Mouse (Mus musculus): ENCODE results near the gene Gm10643. TPM values are rescaled to one million over a fixed set of nuclear protein-coding genes. Genes with fewer than 3 reads are reported as not detected.

The Gm10643 gene
- polyA plus RNA-seq, 1 experiment, result 2.1 TPM

- H3K27ac ChIP-seq (ENCODE audit: insufficient read depth, low read length), result no peak overlapping the region
- H3K4me1 ChIP-seq (ENCODE audit: control insufficient read depth, insufficient read depth, low read length), result no peaks in the 10 kb centered on the region; the same call in 1 of the 2 replicates
- no peak for DNase-seq
- 18% methylated on average over 10 of the region's 10 CpGs for WGBS
- no peak overlapping the region for H3K4me3 ChIP-seq (replicated peaks; ENCODE audit: insufficient read depth, low read depth, low read length)
- peaks cover 2% of the 10 kb centered on the region; the same call in 1 of the 2 replicates for H3K27me3 ChIP-seq (ENCODE audit: control insufficient read depth, insufficient read depth, low read length)
- TF ChIP-seq POLR2A (IDR thresholded peaks at IDR 0.05; ENCODE audit: borderline replicate concordance, insufficient read depth, low read length), result no peak
- TF ChIP-seq CTCF (IDR thresholded peaks at IDR 0.05; ENCODE audit: borderline replicate concordance, insufficient read depth, low read depth, low read length), result no peak
Observed at GRCm38 (mm10) chr8:84027449-84027848, 37.5 kb downstream of the Gm10643 start.

GRCm38 (mm10) chr8:84025863-84026262 is 39.1 kb downstream of the Gm10643 start:
- DNase-seq, result no peak
- whole genome bisulfite sequencing, result 2% methylated on average over 41 of the region's 41 CpGs

GRCm38 (mm10) chr8:84024171-84024570 is 40.8 kb downstream of the Gm10643 start:
- TF ChIP-seq CTCF (IDR thresholded peaks at IDR 0.05; ENCODE audit: borderline replicate concordance, insufficient read depth, low read depth, low read length) (peak; percentile 57), POLR2A (IDR thresholded peaks at IDR 0.05; ENCODE audit: borderline replicate concordance, insufficient read depth, low read length) (no peak)
- 15% methylated on average over 10 of the region's 10 CpGs for WGBS

More at GRCm38 (mm10) chr8:84025863-84026262, 39.1 kb downstream of the Gm10643 start:
- no peak for TF ChIP-seq CTCF (IDR thresholded peaks at IDR 0.05; ENCODE audit: borderline replicate concordance, insufficient read depth, low read depth, low read length)
- no peak for TF ChIP-seq POLR2A (IDR thresholded peaks at IDR 0.05; ENCODE audit: borderline replicate concordance, insufficient read depth, low read length)
- Histone ChIP-seq H3K27me3 (ENCODE audit: control insufficient read depth, insufficient read depth, low read length) (peaks cover 2% of the 10 kb centered on the region; the same call in 1 of the 2 replicates), H3K4me3 (replicated peaks; ENCODE audit: insufficient read depth, low read depth, low read length) (no peak overlapping the region), H3K27ac (ENCODE audit: insufficient read depth, low read length) (no peak overlapping the region), H3K4me1 (ENCODE audit: control insufficient read depth, insufficient read depth, low read length) (no peaks in the 10 kb centered on the region; the same call in 1 of the 2 replicates)

GRCm38 (mm10) chr8:84023631-84024030 is 41.3 kb downstream of the Gm10643 start:
- no peak for TF ChIP-seq CTCF (IDR thresholded peaks at IDR 0.05; ENCODE audit: borderline replicate concordance, insufficient read depth, low read depth, low read length)
- TF ChIP-seq POLR2A (IDR thresholded peaks at IDR 0.05; ENCODE audit: borderline replicate concordance, insufficient read depth, low read length), result no peak
- WGBS, result 84% methylated on average over 1 of the region's 1 CpGs
- peaks cover 2% of the 10 kb centered on the region; the same call in 1 of the 2 replicates for H3K27me3 ChIP-seq (ENCODE audit: control insufficient read depth, insufficient read depth, low read length)

More at GRCm38 (mm10) chr8:84024171-84024570, 40.8 kb downstream of the Gm10643 start:
- Histone ChIP-seq H3K4me3 (replicated peaks; ENCODE audit: insufficient read depth, low read depth, low read length) (no peak overlapping the region), H3K27ac (ENCODE audit: insufficient read depth, low read length) (no peak overlapping the region), H3K27me3 (ENCODE audit: control insufficient read depth, insufficient read depth, low read length) (peaks cover 2% of the 10 kb centered on the region; the same call in 1 of the 2 replicates), H3K4me1 (ENCODE audit: control insufficient read depth, insufficient read depth, low read length) (no peaks in the 10 kb centered on the region; the same call in 1 of the 2 replicates)
- DNase-seq, result no peak

GRCm38 (mm10) chr8:84023085-84023484 is 41.9 kb downstream of the Gm10643 start:
- no peak for TF ChIP-seq CTCF (IDR thresholded peaks at IDR 0.05; ENCODE audit: borderline replicate concordance, insufficient read depth, low read depth, low read length)
- TF ChIP-seq POLR2A (IDR thresholded peaks at IDR 0.05; ENCODE audit: borderline replicate concordance, insufficient read depth, low read length), result no peak
- Histone ChIP-seq H3K27ac (ENCODE audit: insufficient read depth, low read length) (no peak overlapping the region), H3K27me3 (ENCODE audit: control insufficient read depth, insufficient read depth, low read length) (peaks cover 2% of the 10 kb centered on the region; the same call in 1 of the 2 replicates), H3K4me1 (ENCODE audit: control insufficient read depth, insufficient read depth, low read length) (no peaks in the 10 kb centered on the region; the same call in 1 of the 2 replicates), H3K4me3 (replicated peaks; ENCODE audit: insufficient read depth, low read depth, low read length) (no peak overlapping the region)
- 29% methylated on average over 5 of the region's 5 CpGs for WGBS
- no peak for DNase-seq

More at GRCm38 (mm10) chr8:84023631-84024030, 41.3 kb downstream of the Gm10643 start:
- H3K4me1 ChIP-seq (ENCODE audit: control insufficient read depth, insufficient read depth, low read length), result no peaks in the 10 kb centered on the region; the same call in 1 of the 2 replicates
- H3K4me3 ChIP-seq (replicated peaks; ENCODE audit: insufficient read depth, low read depth, low read length), result no peak overlapping the region
- DNase-seq, result no peak
- H3K27ac ChIP-seq (ENCODE audit: insufficient read depth, low read length), result no peak overlapping the region

GRCm38 (mm10) chr8:84021569-84021968 is 43.4 kb downstream of the Gm10643 start:
- H3K27ac ChIP-seq (ENCODE audit: insufficient read depth, low read length), result no peak overlapping the region

GRCm38 (mm10) chr8:84021096-84021495 is 43.8 kb downstream of the Gm10643 start, which contains the start of gene Palm3:
Palm3 (plus strand) TSS chr8:84021471.
- no peaks in the 10 kb centered on the region; the same call in 1 of the 2 replicates for H3K4me1 ChIP-seq (ENCODE audit: control insufficient read depth, insufficient read depth, low read length)
- no peak for TF ChIP-seq POLR2A (IDR thresholded peaks at IDR 0.05; ENCODE audit: borderline replicate concordance, insufficient read depth, low read length)
- no peak for TF ChIP-seq CTCF (IDR thresholded peaks at IDR 0.05; ENCODE audit: borderline replicate concordance, insufficient read depth, low read depth, low read length)
- no peak within 1 kb of the TSS for H3K4me3 ChIP-seq (replicated peaks; ENCODE audit: insufficient read depth, low read depth, low read length)
- no peak for DNase-seq
- WGBS, result 19% methylated on average over 18 of the region's 18 CpGs
- H3K27me3 ChIP-seq (ENCODE audit: control insufficient read depth, insufficient read depth, low read length), result peaks cover 2% of the 10 kb centered on the region; the same call in 1 of the 2 replicates
- no peak within 1 kb of the TSS for H3K27ac ChIP-seq (ENCODE audit: insufficient read depth, low read length)

More at GRCm38 (mm10) chr8:84021569-84021968, 43.4 kb downstream of the Gm10643 start:
- no peak for DNase-seq
- no peak for TF ChIP-seq POLR2A (IDR thresholded peaks at IDR 0.05; ENCODE audit: borderline replicate concordance, insufficient read depth, low read length)
- TF ChIP-seq CTCF (IDR thresholded peaks at IDR 0.05; ENCODE audit: borderline replicate concordance, insufficient read depth, low read depth, low read length), result no peak
- WGBS, result 54% methylated on average over 12 of the region's 12 CpGs
- H3K4me1 ChIP-seq (ENCODE audit: control insufficient read depth, insufficient read depth, low read length), result no peaks in the 10 kb centered on the region; the same call in 1 of the 2 replicates
- no peak overlapping the region for H3K4me3 ChIP-seq (replicated peaks; ENCODE audit: insufficient read depth, low read depth, low read length)
- peaks cover 2% of the 10 kb centered on the region; the same call in 1 of the 2 replicates for H3K27me3 ChIP-seq (ENCODE audit: control insufficient read depth, insufficient read depth, low read length)

- no peak overlapping the region for H3K27ac ChIP-seq (ENCODE audit: insufficient read depth, low read length)
- no peaks in the 10 kb centered on the region; the same call in 1 of the 2 replicates for H3K4me1 ChIP-seq (ENCODE audit: control insufficient read depth, insufficient read depth, low read length)
- WGBS, result 83% methylated on average over 9 of the region's 9 CpGs
- no peak for DNase-seq
- H3K27me3 ChIP-seq (ENCODE audit: control insufficient read depth, insufficient read depth, low read length), result no peaks in the 10 kb centered on the region
- no peak overlapping the region for H3K4me3 ChIP-seq (replicated peaks; ENCODE audit: insufficient read depth, low read depth, low read length)
- TF ChIP-seq CTCF (IDR thresholded peaks at IDR 0.05; ENCODE audit: borderline replicate concordance, insufficient read depth, low read depth, low read length), result no peak
- no peak for TF ChIP-seq POLR2A (IDR thresholded peaks at IDR 0.05; ENCODE audit: borderline replicate concordance, insufficient read depth, low read length)
Observed at GRCm38 (mm10) chr8:84019738-84020137, 45.2 kb downstream of the Gm10643 start.
